In genomic region chr9:118995539-118995938, GRCm38 (mm10) we compare ENCODE assay signal across 8 mouse cellular contexts. TPM values are rescaled to one million over a fixed set of nuclear protein-coding genes. Genes with fewer than 3 reads are reported as not detected.
A peak's percentile ranks its signal among the peaks of the same experiment; 100 is the strongest.
DNase-seq lines count a peak whose midpoint lies in the region; ATAC-seq and TF ChIP-seq lines count a peak whose summit lies in the region.
"Had no signal": no experiment of that assay in that cellular context is flagged by ENCODE, and none has a peak within 500 bp of the region (broad histone marks: within the 10 kb centered on the region; RNA-seq: fewer than 3 reads in every experiment).

No protein-coding gene starts in this region.

- TF ChIP-seq CTCF in liver, postnatal 0 days (IDR thresholded peaks at IDR 0.05; ENCODE audit: low read depth), result no peak

- ATAC-seq in intestine, embryonic 16.5 days, result peak; percentile 75
- peak; percentile 70 for ATAC-seq in liver, postnatal 0 days

- peak; percentile 56 for DNase-seq in kidney, adult 9 months
- no peak for DNase-seq in kidney, postnatal 10 days
- peak; percentile 61 for DNase-seq in R1 (ENCODE audit: low read depth, low spot score)
- DNase-seq in liver, postnatal 0 days, result peak; percentile 38
- DNase-seq in spleen, postnatal 4 days (ENCODE audit: low spot score in 2 of 2), result no peak
- no peak for DNase-seq in cerebellum, adult 18-20 months
- DNase-seq: gastrocnemius, postnatal 25 days had no signal

- no peak for TF ChIP-seq EP300 in liver, postnatal 0 days (IDR thresholded peaks at IDR 0.05; ENCODE audit: low read depth)

- H3K4me3 ChIP-seq in intestine, embryonic 16.5 days (ENCODE audit: low read length), result no peak overlapping the region
- no peak overlapping the region for H3K4me3 ChIP-seq in liver, postnatal 0 days (ENCODE audit: low read depth, low read length)

- peaks cover 29% of the 10 kb centered on the region for H3K4me1 ChIP-seq in intestine, embryonic 16.5 days (ENCODE audit: control insufficient read depth, insufficient read depth, low read length)
- H3K4me1 ChIP-seq in liver, postnatal 0 days (ENCODE audit: insufficient read depth), result peaks cover 42% of the 10 kb centered on the region

- no peaks in the 10 kb centered on the region for H3K9me3 ChIP-seq in intestine, embryonic 16.5 days (ENCODE audit: control insufficient read depth, low read length)
- H3K9me3 ChIP-seq in liver, postnatal 0 days (ENCODE audit: low read length), result no peaks in the 10 kb centered on the region

- 73% methylated on average over 6 of the region's 6 CpGs for WGBS in intestine, embryonic 16.5 days
- 53% methylated on average over 5 of the region's 6 CpGs for whole genome bisulfite sequencing in liver, postnatal 0 days (ENCODE audit: insufficient replicate concordance)

- H3K27me3 ChIP-seq in intestine, embryonic 16.5 days (replicated peaks; ENCODE audit: control insufficient read depth, insufficient read depth, low read length), result no peaks in the 10 kb centered on the region
- no peaks in the 10 kb centered on the region for H3K27me3 ChIP-seq in liver, postnatal 0 days (ENCODE audit: insufficient read depth, low read length)

- H3K36me3 ChIP-seq in intestine, embryonic 16.5 days (ENCODE audit: control insufficient read depth, insufficient read depth, low read length), result no peaks in the 10 kb centered on the region
- H3K36me3 ChIP-seq in liver, postnatal 0 days (replicated peaks; ENCODE audit: insufficient read depth, low read length), result no peaks in the 10 kb centered on the region

- no peak overlapping the region for H3K4me2 ChIP-seq in intestine, embryonic 16.5 days (ENCODE audit: low read depth, low read length)
- H3K4me2 ChIP-seq in liver, postnatal 0 days (ENCODE audit: low read depth, low read length), result no peak overlapping the region

- H3K9ac ChIP-seq in intestine, embryonic 16.5 days (ENCODE audit: low read depth, low read length), result no peak overlapping the region
- no peak overlapping the region for H3K9ac ChIP-seq in liver, postnatal 0 days (replicated peaks)

- peak overlapping the region; percentile 69 for H3K27ac ChIP-seq in intestine, embryonic 16.5 days (ENCODE audit: low read length)
- peak overlapping the region; percentile 57 for H3K27ac ChIP-seq in liver, postnatal 0 days (ENCODE audit: low read depth)

RNA-seq across cellular contexts. Expression of gene Vill, which starts 57.0 kb away (rescaled TPM):
- 13.7 and 14.9 TPM in 2 replicates for polyA plus RNA-seq in intestine, embryonic 16.5 days (2015; fragmentation: Nextera tagmentation; extraction: Ambion mirVana)
- polyA plus RNA-seq in liver, postnatal 0 days (2015; fragmentation: Nextera tagmentation; extraction: Ambion mirVana), result 8.3 and 9.3 TPM in 2 replicates

Comparison
In these comparisons a context has a peak if more than half of its experiments do, and no peak if none do; other contexts are left out.
1. DNase-seq: peak in kidney, adult 9 months (single experiment), R1 (single experiment) and liver, postnatal 0 days (single experiment); none in kidney, postnatal 10 days (single experiment), spleen, postnatal 4 days (0 of 2) and cerebellum, adult 18-20 months (0 of 2).